Mouse (Mus musculus): ENCODE results near the gene Proca1. TPM values are rescaled to one million over a fixed set of nuclear protein-coding genes. Genes with fewer than 3 reads are reported as not detected.
A peak's percentile ranks its signal among the peaks of the same experiment; 100 is the strongest.

Gene Proca1
- polyA plus RNA-seq, 1 experiment from 2014 or later, result 2.9 TPM

- Histone ChIP-seq H3K4me1 (peaks cover 31% of the 10 kb centered on the region), H3K27me3 (replicated peaks) (no peaks in the 10 kb centered on the region), H3K36me3 (peaks cover 73% of the 10 kb centered on the region), H3K9ac (no peak overlapping the region), H3K27ac (replicated peaks) (no peak overlapping the region), H3K4me3 (no peak overlapping the region), H3K4me2 (no peak overlapping the region), H3K9me3 (no peaks in the 10 kb centered on the region)
- ATAC-seq (ENCODE audit: extremely low read depth, insufficient number of reproducible peaks, low FRiP score, low TSS enrichment), result no peak
- 83% methylated on average over 18 of the region's 18 CpGs for WGBS
Measured at GRCm38 (mm10) chr11:78160171-78160570, 33.0 kb upstream of the Proca1 start.

- ATAC-seq (ENCODE audit: extremely low read depth, insufficient number of reproducible peaks, low FRiP score, low TSS enrichment), result no peak
- no peak overlapping the region for H3K4me2 ChIP-seq
- H3K4me1 ChIP-seq, result peaks cover 32% of the 10 kb centered on the region
- no peaks in the 10 kb centered on the region for H3K9me3 ChIP-seq
- H3K27me3 ChIP-seq (replicated peaks), result no peaks in the 10 kb centered on the region
- peaks cover 68% of the 10 kb centered on the region for H3K36me3 ChIP-seq
- WGBS, result 86% methylated on average over 3 of the region's 3 CpGs
- H3K27ac ChIP-seq (replicated peaks), result no peak overlapping the region
- H3K9ac ChIP-seq, result no peak overlapping the region
- no peak overlapping the region for H3K4me3 ChIP-seq
Measured at GRCm38 (mm10) chr11:78160675-78161074, 32.5 kb upstream of the Proca1 start.

GRCm38 (mm10) chr11:78161169-78161568, 32.0 kb upstream of the Proca1 start:
- WGBS, result 88% methylated on average over 14 of the region's 14 CpGs
- H3K36me3 ChIP-seq, result peaks cover 63% of the 10 kb centered on the region
- H3K4me3 ChIP-seq, result no peak overlapping the region
- H3K9ac ChIP-seq, result peak overlapping the region; percentile 37; the same call in 1 of the 2 replicates
- peaks cover 37% of the 10 kb centered on the region for H3K4me1 ChIP-seq
- no peak for ATAC-seq (ENCODE audit: extremely low read depth, insufficient number of reproducible peaks, low FRiP score, low TSS enrichment)
- H3K9me3 ChIP-seq, result no peaks in the 10 kb centered on the region
- H3K27ac ChIP-seq (replicated peaks), result 0 out of 2 replicates have a peak overlapping the region, but pooled peaks have one; percentile 15
- no peak overlapping the region for H3K4me2 ChIP-seq
- H3K27me3 ChIP-seq (replicated peaks), result no peaks in the 10 kb centered on the region

GRCm38 (mm10) chr11:78161968-78162367, 31.2 kb upstream of the Proca1 start:
- peaks cover 55% of the 10 kb centered on the region for H3K36me3 ChIP-seq
- no peaks in the 10 kb centered on the region for H3K9me3 ChIP-seq
- peak overlapping the region; percentile 96; the same call in 1 of the 2 replicates for H3K27ac ChIP-seq (replicated peaks)
- H3K27me3 ChIP-seq (replicated peaks), result no peaks in the 10 kb centered on the region
- ATAC-seq (ENCODE audit: extremely low read depth, insufficient number of reproducible peaks, low FRiP score, low TSS enrichment), result no peak
- peak overlapping the region; percentile 84; the same call in 1 of the 2 replicates for H3K4me3 ChIP-seq
- peak overlapping the region; percentile 17 for H3K9ac ChIP-seq
- 74% methylated on average over 4 of the region's 4 CpGs for WGBS
- H3K4me1 ChIP-seq, result peaks cover 45% of the 10 kb centered on the region
- peak overlapping the region; percentile 80 for H3K4me2 ChIP-seq

GRCm38 (mm10) chr11:78162504-78162903, 30.7 kb upstream of the Proca1 start:
- ATAC-seq (ENCODE audit: extremely low read depth, insufficient number of reproducible peaks, low FRiP score, low TSS enrichment), result no peak
- WGBS, result 68% methylated on average over 6 of the region's 6 CpGs
- Histone ChIP-seq H3K4me2 (peak overlapping the region; percentile 80), H3K36me3 (peaks cover 50% of the 10 kb centered on the region), H3K4me1 (peaks cover 45% of the 10 kb centered on the region), H3K27ac (replicated peaks) (peak overlapping the region; percentile 96), H3K4me3 (peak overlapping the region; percentile 84), H3K9me3 (no peaks in the 10 kb centered on the region), H3K9ac (peak overlapping the region; percentile 94), H3K27me3 (replicated peaks) (no peaks in the 10 kb centered on the region)

- H3K9me3 ChIP-seq, result no peaks in the 10 kb centered on the region
- peak overlapping the region; percentile 84 for H3K4me3 ChIP-seq
- WGBS, result 74% methylated on average over 2 of the region's 2 CpGs
- ATAC-seq (ENCODE audit: extremely low read depth, insufficient number of reproducible peaks, low FRiP score, low TSS enrichment), result no peak
- H3K4me1 ChIP-seq, result peaks cover 45% of the 10 kb centered on the region
- peak overlapping the region; percentile 94 for H3K9ac ChIP-seq
- peak overlapping the region; percentile 80 for H3K4me2 ChIP-seq
- peaks cover 45% of the 10 kb centered on the region for H3K36me3 ChIP-seq
- no peaks in the 10 kb centered on the region for H3K27me3 ChIP-seq (replicated peaks)
- peak overlapping the region; percentile 96 for H3K27ac ChIP-seq (replicated peaks)
Measured at GRCm38 (mm10) chr11:78163045-78163444, 30.1 kb upstream of the Proca1 start.

GRCm38 (mm10) chr11:78163681-78164603, 29.2 kb upstream of the Proca1 start:
- H3K4me3 ChIP-seq, result peak overlapping the region; percentile 84
- peaks cover 36% of the 10 kb centered on the region for H3K36me3 ChIP-seq
- peak overlapping the region; percentile 96 for H3K27ac ChIP-seq (replicated peaks)
- H3K4me2 ChIP-seq, result peak overlapping the region; percentile 80
- H3K9me3 ChIP-seq, result no peaks in the 10 kb centered on the region
- ATAC-seq (ENCODE audit: extremely low read depth, insufficient number of reproducible peaks, low FRiP score, low TSS enrichment), result peak; percentile 15; the same call in 1 of the 2 replicates
- no peaks in the 10 kb centered on the region for H3K27me3 ChIP-seq (replicated peaks)
- WGBS, result 1% methylated on average over 22 of the region's 22 CpGs
- peaks cover 45% of the 10 kb centered on the region for H3K4me1 ChIP-seq
- H3K9ac ChIP-seq, result peak overlapping the region; percentile 94

- ATAC-seq (ENCODE audit: extremely low read depth, insufficient number of reproducible peaks, low FRiP score, low TSS enrichment), result no peak
- Histone ChIP-seq H3K4me1 (peaks cover 41% of the 10 kb centered on the region), H3K36me3 (peaks cover 30% of the 10 kb centered on the region), H3K27me3 (replicated peaks) (no peaks in the 10 kb centered on the region), H3K9ac (peak overlapping the region; percentile 94), H3K4me2 (peak overlapping the region; percentile 80), H3K9me3 (no peaks in the 10 kb centered on the region), H3K27ac (replicated peaks) (peak overlapping the region; percentile 96), H3K4me3 (peak overlapping the region; percentile 84)
- WGBS, result under 1% methylated on average over 14 of the region's 14 CpGs
Measured at GRCm38 (mm10) chr11:78164604-78164923, 28.6 kb upstream of the Proca1 start.

- Histone ChIP-seq H3K4me1 (peaks cover 39% of the 10 kb centered on the region), H3K27ac (replicated peaks) (peak within 1 kb of the TSS; percentile 96), H3K27me3 (replicated peaks) (no peaks in the 10 kb centered on the region), H3K9ac (peak within 1 kb of the TSS; percentile 94), H3K4me3 (peak within 1 kb of the TSS; percentile 84), H3K36me3 (peaks cover 24% of the 10 kb centered on the region), H3K4me2 (peak within 1 kb of the TSS; percentile 80), H3K9me3 (no peaks in the 10 kb centered on the region)
- 0% methylated on average over 76 of the region's 78 CpGs for WGBS
- peak; percentile 83 for ATAC-seq (ENCODE audit: extremely low read depth, insufficient number of reproducible peaks, low FRiP score, low TSS enrichment)
Measured at GRCm38 (mm10) chr11:78164924-78165760, 28.1 kb upstream of the Proca1 start, which contains the start of gene Traf4. Gene Traf4 (minus strand): TSS chr11:78165589.

GRCm38 (mm10) chr11:78165761-78166109, 27.5 kb upstream of the Proca1 start:
- 1% methylated on average over 16 of the region's 16 CpGs for WGBS
- no peaks in the 10 kb centered on the region for H3K9me3 ChIP-seq
- H3K4me1 ChIP-seq, result peaks cover 39% of the 10 kb centered on the region
- peak overlapping the region; percentile 80 for H3K4me2 ChIP-seq
- no peaks in the 10 kb centered on the region for H3K27me3 ChIP-seq (replicated peaks)
- peak overlapping the region; percentile 84 for H3K4me3 ChIP-seq
- H3K36me3 ChIP-seq, result peaks cover 18% of the 10 kb centered on the region
- peak overlapping the region; percentile 96 for H3K27ac ChIP-seq (replicated peaks)
- H3K9ac ChIP-seq, result peak overlapping the region; percentile 94
- peak; percentile 14; the same call in 1 of the 2 replicates for ATAC-seq (ENCODE audit: extremely low read depth, insufficient number of reproducible peaks, low FRiP score, low TSS enrichment)

GRCm38 (mm10) chr11:78166161-78166560, 27.0 kb upstream of the Proca1 start:
- Histone ChIP-seq H3K36me3 (peaks cover 18% of the 10 kb centered on the region), H3K27ac (replicated peaks) (peak overlapping the region; percentile 96), H3K9ac (peak overlapping the region; percentile 94), H3K4me2 (peak overlapping the region; percentile 80), H3K27me3 (replicated peaks) (no peaks in the 10 kb centered on the region), H3K9me3 (no peaks in the 10 kb centered on the region), H3K4me3 (peak overlapping the region; percentile 84), H3K4me1 (peaks cover 39% of the 10 kb centered on the region)
- ATAC-seq (ENCODE audit: extremely low read depth, insufficient number of reproducible peaks, low FRiP score, low TSS enrichment), result no peak
- 46% methylated on average over 4 of the region's 4 CpGs for WGBS

All from heart, embryonic 13.5 days (tissue).